Mouse (Mus musculus) testis, adult 2 months (tissue): ENCODE results near the gene Stx2. TPM values are rescaled to one million over a fixed set of nuclear protein-coding genes. Genes with fewer than 3 reads are reported as not detected.
A peak's percentile ranks its signal among the peaks of the same experiment; 100 is the strongest.

Source experiments
- H3K27ac ChIP-seq: fragments of 200-500 bp; 2 replicates; pipeline ENCODE4 v1.5.1; 2012; ENCODE audit warnings: low read depth, low read length; ENCODE audit not compliant: control insufficient read depth, insufficient read depth
- H3K27me3 ChIP-seq: fragments of 200-500 bp; 2 replicates; pipeline ENCODE4 v1.6.1; 2012; ENCODE audit warnings: mild to moderate bottlenecking, low read length, moderate library complexity; ENCODE audit not compliant: control insufficient read depth, insufficient read depth
- H3K36me3 ChIP-seq: fragments of 200-500 bp; 2 replicates; pipeline ENCODE4 v1.6.1; 2012; ENCODE audit warnings: mild to moderate bottlenecking, low read length; ENCODE audit not compliant: control insufficient read depth, insufficient read depth
- H3K4me1 ChIP-seq: fragments of 200-500 bp; 2 replicates; pipeline ENCODE4 v1.6.1; 2012; ENCODE audit warnings: low read length; ENCODE audit not compliant: control insufficient read depth, insufficient read depth
- H3K4me3 ChIP-seq: fragments of 200-500 bp; 2 replicates; pipeline ENCODE4 v1.5.1; 2012; ENCODE audit warnings: low read depth, mild to moderate bottlenecking, low read length, moderate library complexity, mixed read lengths; ENCODE audit not compliant: control insufficient read depth
- CTCF ChIP-seq: fragments of 200-500 bp; IDR thresholded peaks from 2 replicates; pipeline ENCODE4 v1.5.1; 2012; ENCODE audit warnings: low read depth, mild to moderate bottlenecking, inconsistent platforms, low read length, moderate library complexity; ENCODE audit not compliant: control insufficient read depth, insufficient read depth, insufficient replicate concordance
- POLR2A ChIP-seq: fragments of 200-500 bp; IDR thresholded peaks from 2 replicates; pipeline ENCODE4 v1.6.1; 2012; ENCODE audit warnings: low read depth, mild to moderate bottlenecking, inconsistent platforms, low read length, moderate library complexity; ENCODE audit not compliant: control insufficient read depth
- polyA plus RNA-seq: library from polyadenylated mRNA; depleted of rRNA; stranded (reverse); fragments of >200 nt; gene quantifications from 2 replicates; pipeline ENCODE4 v1.2.3, GENCODE M21; 2012; rRNA removed

Stx2 gene
- 51.0 and 52.4 TPM in 2 replicates for polyA plus RNA-seq

DNA sequence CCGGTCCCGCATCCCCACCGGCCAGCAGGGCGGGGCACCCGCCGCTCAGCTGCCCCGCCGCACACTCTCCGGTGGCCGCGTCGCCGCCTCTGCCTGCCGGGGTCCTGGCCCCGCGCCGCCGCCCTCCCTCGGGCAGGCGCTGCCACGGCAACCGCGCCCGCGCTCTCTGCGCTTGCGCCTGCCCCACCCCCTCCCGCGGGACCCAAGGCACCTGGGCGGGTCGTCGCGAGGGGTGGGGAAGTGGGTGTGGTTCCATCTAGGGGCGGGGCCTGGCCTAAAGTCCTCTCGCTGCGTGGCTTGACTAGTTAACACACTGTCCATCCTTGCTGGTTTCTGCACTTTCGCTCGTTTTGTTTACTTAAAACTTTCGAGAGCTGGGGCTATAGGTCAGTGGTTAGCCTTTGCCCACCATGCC is at the start of gene Stx2:
Gene Stx2 (minus strand): TSS at position 163 of the 415 bp plus-strand sequence.
- H3K4me3 ChIP-seq, result peak within 1 kb of the TSS; percentile 97
- no peaks in the 10 kb centered on the region for H3K36me3 ChIP-seq
- no peak for TF ChIP-seq CTCF
- TF ChIP-seq POLR2A, result peak; percentile 73
- H3K4me1 ChIP-seq, result peaks cover 17% of the 10 kb centered on the region
- peak within 1 kb of the TSS; percentile 84 for H3K27ac ChIP-seq
- H3K27me3 ChIP-seq, result no peaks in the 10 kb centered on the region

DNA sequence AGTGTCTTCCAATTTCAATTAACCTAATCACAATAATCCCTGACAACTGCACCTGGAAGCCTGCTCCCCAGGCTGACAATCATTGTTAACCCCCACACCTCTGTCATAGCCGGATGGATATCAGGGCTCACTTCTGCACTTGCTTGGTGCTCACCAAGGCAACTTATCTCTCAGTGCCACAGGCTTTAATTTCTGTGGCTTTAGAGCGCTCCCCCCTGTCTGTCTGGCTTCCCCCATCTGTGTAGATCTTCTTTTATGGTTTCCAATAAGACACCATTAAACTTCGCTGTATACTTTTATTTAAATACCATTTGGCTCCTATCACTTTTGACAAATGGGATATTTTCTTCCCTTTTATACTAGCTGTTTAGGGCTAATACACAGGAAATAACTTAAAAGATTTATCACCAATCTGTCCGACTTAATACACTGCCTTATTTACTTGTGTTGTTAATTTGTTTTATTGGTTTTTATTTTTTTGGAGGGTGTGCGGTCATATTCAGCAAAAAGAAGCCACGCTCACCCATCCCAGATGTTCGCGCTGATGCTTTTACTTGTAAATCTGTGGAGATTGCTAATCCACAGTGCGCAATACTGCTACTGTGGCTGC is 46.4 kb upstream of the Stx2 start:
- Histone ChIP-seq H3K27ac (no peak overlapping the region), H3K27me3 (no peaks in the 10 kb centered on the region), H3K4me1 (no peaks in the 10 kb centered on the region), H3K36me3 (no peaks in the 10 kb centered on the region), H3K4me3 (no peak overlapping the region)
- no peak for TF ChIP-seq POLR2A

DNA sequence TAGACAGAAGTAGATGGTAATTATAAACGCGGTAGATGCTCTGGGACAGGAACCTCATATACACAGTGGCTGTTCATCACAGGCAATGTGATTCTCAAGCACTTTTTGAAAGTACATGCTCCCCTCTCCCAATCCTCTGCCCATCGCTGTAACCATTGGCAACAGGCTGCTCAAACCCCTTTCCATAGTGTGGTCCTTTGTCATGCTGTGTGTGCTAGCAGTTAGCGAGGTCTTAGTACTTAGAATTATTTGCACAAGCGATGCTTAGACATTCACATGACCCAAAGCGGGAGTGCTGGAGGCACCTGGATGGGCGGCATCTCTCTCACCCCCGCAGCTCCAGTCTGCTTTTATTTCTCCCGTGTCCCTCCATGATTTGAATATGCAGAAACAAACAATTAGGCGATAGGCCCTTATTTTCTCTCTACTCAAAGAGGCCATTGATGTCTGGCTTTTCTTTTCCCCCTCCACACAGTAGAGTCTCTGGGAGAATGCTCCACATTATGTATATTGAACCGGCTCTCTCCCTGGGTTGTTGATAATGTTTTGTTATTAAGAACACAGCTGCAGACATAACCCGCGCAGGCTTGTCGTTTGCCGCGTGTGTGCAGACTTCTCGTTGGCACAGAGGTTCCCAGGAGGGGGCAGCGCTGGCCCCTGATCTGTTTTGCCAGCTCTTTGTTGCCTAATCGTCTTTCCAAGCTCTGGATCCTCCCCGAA is 44.4 kb upstream of the Stx2 start:
- Histone ChIP-seq H3K36me3 (no peaks in the 10 kb centered on the region), H3K4me1 (no peaks in the 10 kb centered on the region), H3K27ac (no peak overlapping the region), H3K27me3 (no peaks in the 10 kb centered on the region), H3K4me3 (no peak overlapping the region)
- TF ChIP-seq POLR2A (no peak), CTCF (no peak)

DNA sequence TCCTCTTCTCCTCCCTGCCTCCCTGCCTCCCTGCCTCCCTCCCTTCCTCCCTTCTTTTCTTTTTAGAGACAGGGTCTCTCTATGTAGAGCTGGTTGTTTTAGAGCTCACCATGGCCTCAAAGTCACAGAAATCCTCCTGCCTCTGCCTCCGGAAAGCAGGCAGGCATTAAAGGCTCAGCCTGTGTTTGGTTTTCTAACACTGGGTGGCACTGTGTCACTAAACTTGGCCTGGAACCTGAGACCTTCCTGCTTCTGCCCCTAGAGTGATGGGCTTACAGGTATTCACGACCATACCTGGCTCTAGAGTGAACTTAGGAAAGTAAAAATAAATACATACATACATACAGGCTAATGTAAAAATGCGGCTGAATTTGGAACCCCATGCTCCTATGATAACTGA is 43.5 kb upstream of the Stx2 start:
- Histone ChIP-seq H3K27ac (no peak overlapping the region), H3K27me3 (no peaks in the 10 kb centered on the region), H3K4me1 (no peaks in the 10 kb centered on the region), H3K36me3 (no peaks in the 10 kb centered on the region), H3K4me3 (no peak overlapping the region)
- TF ChIP-seq POLR2A (no peak), CTCF (no peak)

DNA sequence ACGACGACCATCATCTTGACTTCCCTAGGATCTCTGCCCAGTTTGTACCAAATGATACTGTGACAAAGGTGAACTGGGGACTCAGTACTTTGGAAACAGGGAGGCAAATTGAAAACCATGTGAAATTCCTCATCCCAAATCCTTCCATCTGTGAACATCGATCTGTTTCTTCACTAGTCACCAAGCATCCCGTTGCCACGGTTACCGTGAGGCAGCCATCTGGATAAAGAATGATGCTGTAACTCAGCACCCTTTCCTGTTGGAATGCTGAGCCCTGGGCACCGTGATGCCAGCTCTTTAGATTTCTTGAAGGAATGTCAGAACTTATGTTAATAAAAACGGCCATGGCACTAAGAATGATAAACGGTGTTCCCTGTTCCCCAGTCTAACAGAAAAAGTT is 41.0 kb upstream of the Stx2 start:
- Histone ChIP-seq H3K4me1 (no peaks in the 10 kb centered on the region), H3K4me3 (no peak overlapping the region), H3K36me3 (no peaks in the 10 kb centered on the region), H3K27ac (no peak overlapping the region), H3K27me3 (no peaks in the 10 kb centered on the region)
- TF ChIP-seq CTCF (no peak), POLR2A (no peak)

DNA sequence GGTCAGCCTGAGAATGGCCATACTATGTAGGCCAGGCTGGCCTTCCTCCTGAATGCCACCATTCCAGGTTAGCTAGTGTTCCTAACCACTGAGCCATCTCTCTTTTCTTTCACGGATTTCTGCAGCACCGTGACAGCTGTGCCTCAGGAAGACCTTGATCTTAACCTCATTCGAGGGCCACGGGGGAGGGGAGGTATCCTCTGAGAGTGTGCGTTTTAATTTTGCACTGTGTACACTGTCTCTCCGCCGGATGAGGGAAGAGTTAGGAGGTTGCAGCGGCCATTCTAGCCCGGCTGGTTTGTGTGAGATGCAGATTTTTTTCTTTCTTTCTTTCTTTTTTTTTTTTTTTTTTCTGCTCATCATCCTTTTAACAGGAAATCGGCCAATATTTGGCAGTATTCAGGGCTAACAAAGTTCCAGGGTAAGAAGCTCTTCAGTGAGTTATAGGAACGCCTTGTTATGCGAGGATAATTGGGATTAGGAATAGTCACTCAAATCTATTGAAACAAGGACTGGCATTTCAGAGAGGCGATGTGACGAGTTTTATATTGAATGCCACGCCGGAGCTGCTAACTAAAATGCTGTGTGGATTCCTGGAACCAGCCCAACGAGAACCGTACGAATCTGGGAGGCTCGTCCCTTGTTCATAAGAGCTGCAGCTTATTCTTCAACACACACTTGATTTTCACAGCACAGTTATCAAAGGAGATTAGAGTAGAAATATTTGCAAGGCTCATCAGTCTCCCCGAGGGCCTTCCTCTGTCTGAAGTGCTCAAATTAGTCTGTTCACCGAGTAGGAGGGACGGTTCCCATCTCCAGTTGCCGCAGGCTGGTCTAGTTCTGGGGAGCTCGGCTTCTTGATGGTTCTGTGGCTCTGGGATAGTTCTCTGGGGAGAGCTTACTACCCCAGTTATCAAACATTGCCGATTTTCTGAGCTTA is 37.5 kb upstream of the Stx2 start:
- H3K4me3 ChIP-seq, result no peak overlapping the region
- no peaks in the 10 kb centered on the region for H3K27me3 ChIP-seq
- no peaks in the 10 kb centered on the region for H3K4me1 ChIP-seq
- no peaks in the 10 kb centered on the region for H3K36me3 ChIP-seq
- H3K27ac ChIP-seq, result no peak overlapping the region
- TF ChIP-seq CTCF, result no peak
- no peak for TF ChIP-seq POLR2A

DNA sequence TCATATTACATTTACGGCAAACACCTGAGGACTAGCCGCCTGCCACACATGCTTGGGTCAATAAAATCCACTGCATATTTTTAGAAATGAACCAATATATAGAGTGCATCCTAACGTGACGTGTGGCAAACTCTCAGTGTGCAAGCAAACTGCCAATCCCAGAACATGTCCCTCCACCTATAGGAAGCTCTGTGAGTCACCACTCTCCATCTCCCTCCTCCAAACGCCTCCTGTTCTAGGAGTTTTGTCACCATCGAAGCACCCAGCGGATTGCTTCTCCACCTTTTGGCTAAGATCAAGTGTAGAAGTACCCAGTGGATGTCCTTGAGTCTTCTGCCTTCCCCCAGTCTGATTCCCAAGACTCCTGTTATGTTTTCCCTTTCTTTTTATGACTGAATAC is 29.4 kb upstream of the Stx2 start:
- H3K4me3 ChIP-seq, result no peak overlapping the region
- TF ChIP-seq POLR2A, result no peak
- TF ChIP-seq CTCF, result no peak
- no peaks in the 10 kb centered on the region for H3K4me1 ChIP-seq

More for the DNA sequence above, 29.4 kb upstream of the Stx2 start:
- H3K27me3 ChIP-seq, result no peaks in the 10 kb centered on the region
- H3K36me3 ChIP-seq, result no peaks in the 10 kb centered on the region
- no peak overlapping the region for H3K27ac ChIP-seq
